Mouse (Mus musculus) CH12.LX (cell line): ENCODE measurements around the gene Lrrc4b. TPM values are rescaled to one million over a fixed set of nuclear protein-coding genes. Genes with fewer than 3 reads are reported as not detected.

Experiments
- DNase-seq: peaks from one replicate; pipeline ENCODE4 v3.0.0-alpha.2; 2013; ENCODE audit errors: extremely low read depth
- H3K27ac ChIP-seq: 2 replicates; pipeline ENCODE4 v1.5.1; 2012; ENCODE audit warnings: low read depth, mild to moderate bottlenecking, control low read depth, moderate library complexity; ENCODE audit not compliant: insufficient read depth
- H3K27me3 ChIP-seq: replicated peaks from 2 replicates; pipeline ENCODE3; 2012; ENCODE audit warnings: inconsistent platforms
- H3K36me3 ChIP-seq, 2 experiments: replicated peaks in 1 of 2; 2 replicates each; pipeline versions ENCODE3 to v1.6.1; 2012; ENCODE audit warnings: inconsistent platforms in 1 of 2, low read length in 1 of 2, mild to moderate bottlenecking in 1 of 2, mixed read lengths in 1 of 2, moderate library complexity in 1 of 2; ENCODE audit not compliant: control insufficient read depth in 1 of 2, insufficient read depth in 1 of 2
- H3K4me1 ChIP-seq, 2 experiments: 2 replicates each; pipeline ENCODE4 v1.6.1; 2012; ENCODE audit warnings: inconsistent platforms in 1 of 2, moderate library complexity in 1 of 2; ENCODE audit not compliant: insufficient read depth in 2 of 2, control insufficient read depth in 1 of 2
- H3K4me2 ChIP-seq: 2 replicates; pipeline ENCODE4 v1.6.1; 2012; ENCODE audit warnings: low read depth, mild to moderate bottlenecking, control low read depth; ENCODE audit not compliant: poor library complexity, insufficient read depth, severe bottlenecking
- H3K4me3 ChIP-seq, 3 experiments: fragments of 150-350 bp in 1 of 3; sonication (generic) in 1 of 3; replicated peaks in 1 of 3; 2 replicates each; pipeline versions ENCODE3 to v1.5.1; 2011 to 2012; ENCODE audit warnings: low read depth in 2 of 3, low read length in 2 of 3, mild to moderate bottlenecking in 2 of 3, moderate library complexity in 2 of 3, control low read depth in 1 of 3, improper control_type of control experiment in 1 of 3, inconsistent platforms in 1 of 3, mixed read lengths in 1 of 3; ENCODE audit not compliant: poor library complexity in 1 of 3
- H3K79me2 ChIP-seq: replicated peaks from 2 replicates; pipeline ENCODE4 v1.6.1; 2012; ENCODE audit warnings: mild to moderate bottlenecking, moderate library complexity; ENCODE audit not compliant: control insufficient read depth, poor library complexity, insufficient read depth, severe bottlenecking; ENCODE audit errors: extremely low read depth
- H3K9ac ChIP-seq: 2 replicates; pipeline ENCODE4 v1.6.1; 2012; ENCODE audit warnings: low read depth, mild to moderate bottlenecking, control low read depth, moderate library complexity; ENCODE audit not compliant: insufficient read depth
- H3K9me3 ChIP-seq: replicated peaks from 2 replicates; pipeline ENCODE3; 2012; ENCODE audit warnings: low read length, inconsistent platforms, mixed read lengths
- CHD1 ChIP-seq: IDR thresholded peaks from 2 replicates; pipeline ENCODE4 v1.6.1; 2012; ENCODE audit warnings: low read depth, low read length, improper control_type of control experiment, inconsistent platforms
- CHD2 ChIP-seq: IDR thresholded peaks from 2 replicates; pipeline ENCODE4 v1.6.1; 2011; ENCODE audit warnings: low read length, improper control_type of control experiment
- E2F4 ChIP-seq: IDR thresholded peaks from 2 replicates; pipeline ENCODE4 v1.6.1; 2011; ENCODE audit warnings: low read depth, low read length, improper control_type of control experiment; ENCODE audit not compliant: insufficient replicate concordance
- EP300 ChIP-seq: IDR thresholded peaks from 2 replicates; pipeline ENCODE4 v1.6.1; 2011; ENCODE audit warnings: low read length, improper control_type of control experiment
- JUND ChIP-seq: conservative IDR thresholded peaks from 2 replicates; pipeline ENCODE4 v1.6.1; 2011; ENCODE audit warnings: low read depth, low read length, improper control_type of control experiment
- MAX ChIP-seq: IDR thresholded peaks from 2 replicates; pipeline ENCODE4 v1.6.1; 2011; ENCODE audit warnings: low read length, improper control_type of control experiment
- MAZ ChIP-seq: IDR thresholded peaks from 2 replicates; pipeline ENCODE4 v1.6.1; 2012; ENCODE audit warnings: low read depth, mild to moderate bottlenecking, inconsistent platforms, low read length, improper control_type of control experiment, moderate library complexity
- MEF2A ChIP-seq: IDR thresholded peaks from 2 replicates; pipeline ENCODE4 v1.6.1; 2014; ENCODE audit warnings: low read depth, mild to moderate bottlenecking, inconsistent platforms, low read length, improper control_type of control experiment, borderline replicate concordance
- NELFE ChIP-seq: IDR thresholded peaks from 2 replicates; pipeline ENCODE4 v1.6.1; 2011; ENCODE audit warnings: low read depth, low read length, improper control_type of control experiment
- NRF1 ChIP-seq: IDR thresholded peaks from 2 replicates; pipeline ENCODE4 v1.6.1; 2014; ENCODE audit warnings: low read depth, mild to moderate bottlenecking, inconsistent platforms, low read length, improper control_type of control experiment, moderate library complexity
- POLR2A ChIP-seq: IDR thresholded peaks from 2 replicates; pipeline ENCODE4 v1.6.1; 2011; ENCODE audit warnings: low read depth, mild to moderate bottlenecking, improper control_type of control experiment, low read length
- USF1 ChIP-seq: IDR thresholded peaks from 2 replicates; pipeline ENCODE4 v1.6.1; 2014; ENCODE audit warnings: low read depth, mild to moderate bottlenecking, inconsistent platforms, low read length, improper control_type of control experiment
- USF2 ChIP-seq: conservative IDR thresholded peaks from 2 replicates; pipeline ENCODE4 v1.6.1; 2011; ENCODE audit warnings: low read depth, low read length, improper control_type of control experiment
- ZC3H11A ChIP-seq: IDR thresholded peaks from 2 replicates; pipeline ENCODE4 v1.6.1; 2012; ENCODE audit warnings: low read depth, mild to moderate bottlenecking, inconsistent platforms, low read length, improper control_type of control experiment
- ZKSCAN1 ChIP-seq: IDR thresholded peaks from 2 replicates; pipeline ENCODE4 v1.6.1; 2012; ENCODE audit warnings: low read depth, inconsistent platforms, low read length, improper control_type of control experiment, borderline replicate concordance
- dilution Hi-C: fragments of 300-500 bp; cut with MboI; formaldehyde crosslinking; loops from 2 replicates; pipeline ENCODE4 v1.14.3; 2020; ENCODE audit warnings: low sequenced_read_pairs; ENCODE audit not compliant: extremely low pct_unique_long_range_greater_than_20kb, extremely low pct_ligation_motif_present
- in situ Hi-C: fragments of 300-500 bp; cut with MboI; formaldehyde crosslinking; loops from 3 replicates; pipeline ENCODE4 v1.14.3; 2019; ENCODE audit warnings: low sequenced_read_pairs, low pct_ligation_motif_present, low pct_unique_long_range_greater_than_20kb, mixed read lengths
- polyA plus RNA-seq: library from polyadenylated mRNA; unstranded; fragments of >175 nt; gene quantifications from 2 replicates; pipeline ENCODE4 v1.2.1, GENCODE M21; 2012; ENCODE audit warnings: low read depth; ENCODE audit not compliant: insufficient read length
- total RNA-seq, 2 experiments: library from RNA; depleted of rRNA; stranded (reverse); fragments of 300-350 nt in 1 of 2; fragments of >200 nt in 1 of 2; gene quantifications; 2 replicates each; pipeline ENCODE4 v1.2.3; 2012 to 2014

The Lrrc4b gene
- total and polyA plus RNA-seq, 3 experiments: 0.04 TPM; not detected in 2

DNA sequence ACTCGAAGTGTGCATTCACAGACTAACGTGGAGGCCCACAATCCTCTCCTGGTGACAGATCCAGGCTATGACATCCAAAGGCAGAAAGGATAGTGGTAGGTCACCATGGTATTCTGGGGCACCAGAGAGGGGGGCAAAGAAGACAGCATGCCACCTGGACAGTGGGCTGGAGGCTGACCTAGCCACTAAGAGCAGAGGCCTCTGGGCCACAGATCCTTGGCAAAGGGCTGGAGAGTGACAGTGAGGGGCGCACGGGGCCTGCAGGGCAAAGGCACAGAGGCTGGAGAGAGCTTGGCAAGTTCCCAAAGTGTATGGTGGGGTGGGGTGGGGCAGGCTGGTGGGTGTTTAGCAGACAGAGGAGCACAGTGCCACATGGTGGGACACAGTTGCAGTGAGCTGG, 61.5 kb downstream of the Lrrc4b start:
- H3K36me3 ChIP-seq: peaks cover 32 to 80% of the 10 kb centered on the region in 2 experiments
- no peaks in the 10 kb centered on the region for H3K27me3 ChIP-seq
- H3K4me3 ChIP-seq: no peak overlapping the region
- DNase-seq: no peak
- dilution Hi-C loops (no loop called here), in situ Hi-C loops (loop anchor here (10.0 kb wide), 1 partner anchor 225 kb away; the partner anchor contains the start of gene Gm15517)
- H3K9ac ChIP-seq: no peak overlapping the region
- no peaks in the 10 kb centered on the region for H3K9me3 ChIP-seq
- no peak overlapping the region for H3K4me2 ChIP-seq
- H3K79me2 ChIP-seq: peaks cover 2% of the 10 kb centered on the region; the same call in 1 of the 2 replicates
- H3K4me1 ChIP-seq: peaks cover 0 to 9% of the 10 kb centered on the region in 2 experiments; a peak in 2 of 4 replicates
- TF ChIP-seq EP300 (no peak), MAZ (no peak), ZC3H11A (no peak), CHD2 (no peak), MAX (no peak)
- TF ChIP-seq, all 38 proteins: peak for 0
- H3K27ac ChIP-seq: no peak overlapping the region

DNA sequence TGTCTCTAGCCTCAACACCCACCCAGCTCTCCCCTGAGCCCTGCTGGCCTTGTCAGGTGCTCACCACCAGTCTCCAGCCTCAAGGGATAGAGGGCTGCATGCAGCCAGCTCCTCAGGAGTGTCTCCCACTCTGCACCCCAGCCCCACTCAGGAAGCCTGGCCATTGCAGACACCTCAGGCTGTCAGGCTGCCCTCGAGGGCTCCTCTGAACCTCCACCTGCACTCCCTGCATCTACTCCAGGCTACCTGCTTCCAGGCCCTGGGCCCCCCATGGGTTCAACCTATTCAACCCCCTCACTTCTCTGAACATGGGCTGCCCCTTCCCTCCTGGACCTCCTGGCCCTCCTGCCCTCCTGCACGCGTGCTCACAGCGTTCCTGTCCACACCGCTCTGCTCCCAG, 62.6 kb downstream of the Lrrc4b start:
- H3K27ac ChIP-seq: no peak overlapping the region
- dilution Hi-C loops: no loop called here
- no peaks in the 10 kb centered on the region for H3K27me3 ChIP-seq
- no peaks in the 10 kb centered on the region for H3K9me3 ChIP-seq
- no peak overlapping the region for H3K9ac ChIP-seq
- peaks cover 32 to 79% of the 10 kb centered on the region in 2 experiments for H3K36me3 ChIP-seq
- TF ChIP-seq USF2 (no peak), USF1 (no peak), MEF2A (no peak), JUND (no peak), CHD1 (no peak), POLR2A (no peak), E2F4 (no peak), NRF1 (no peak), NELFE (no peak), ZKSCAN1 (no peak)
- in situ Hi-C loops: loop anchor here (10.0 kb wide), 1 partner anchor 227 kb away; the partner anchor contains the start of gene Gm15517
- DNase-seq: no peak
- peaks cover 0 to 12% of the 10 kb centered on the region in 2 experiments; a peak in 2 of 4 replicates for H3K4me1 ChIP-seq
- H3K4me2 ChIP-seq: no peak overlapping the region
- H3K4me3 ChIP-seq: no peak overlapping the region
- H3K79me2 ChIP-seq: peaks cover 8% of the 10 kb centered on the region; the same call in 1 of the 2 replicates
